Mouse (Mus musculus) neural tube, embryonic 15.5 days (tissue): Measurements from ENCODE around the gene Tmem143. TPM values are rescaled to one million over a fixed set of nuclear protein-coding genes. Genes with fewer than 3 reads are reported as not detected.
"Not testable (repeated sequence)": the region's sequence is repeated elsewhere in the genome, so short reads cannot be mapped to it uniquely, and the experiment has no call there.

ENCODE experiments used
- ATAC-seq: fragments of 200-750 bp; cut with Nextera tagmentation; 2 replicates; pipeline ENCODE4 v1.8.0; 2017; ENCODE audit warnings: mild to moderate bottlenecking, moderate TSS enrichment, moderate library complexity; ENCODE audit not compliant: low FRiP score
- H3K27ac ChIP-seq: fragments of 300-500 bp; sonication (generic); replicated peaks from 2 replicates; pipeline ENCODE4 v1.5.1; 2015; ENCODE audit warnings: mild to moderate bottlenecking, inconsistent platforms
- H3K27me3 ChIP-seq: fragments of 300-500 bp; sonication (generic); replicated peaks from 2 replicates; pipeline ENCODE4 v1.6.1; 2015; ENCODE audit warnings: inconsistent platforms
- H3K36me3 ChIP-seq: fragments of 300-500 bp; sonication (generic); 2 replicates; pipeline ENCODE4 v1.6.1; 2015; ENCODE audit warnings: inconsistent platforms
- H3K4me1 ChIP-seq: fragments of 300-500 bp; sonication (generic); 2 replicates; pipeline ENCODE4 v1.6.1; 2015; ENCODE audit warnings: inconsistent platforms
- H3K4me2 ChIP-seq: fragments of 300-500 bp; sonication (generic); 2 replicates; pipeline ENCODE4 v1.6.1; 2015; ENCODE audit warnings: inconsistent platforms, mild to moderate bottlenecking, moderate library complexity
- H3K4me3 ChIP-seq: fragments of 300-500 bp; sonication (generic); replicated peaks from 2 replicates; pipeline ENCODE4 v1.5.1; 2015; ENCODE audit warnings: mild to moderate bottlenecking, inconsistent platforms
- H3K9ac ChIP-seq: fragments of 300-500 bp; sonication (generic); replicated peaks from 2 replicates; pipeline ENCODE4 v1.6.1; 2015; ENCODE audit warnings: mild to moderate bottlenecking, inconsistent platforms
- H3K9me3 ChIP-seq: fragments of 300-500 bp; sonication (generic); replicated peaks from 2 replicates; pipeline ENCODE4 v1.6.1; 2016; ENCODE audit warnings: inconsistent platforms
- WGBS: fragments of 180-500 bp; shearing (Covaris S2); methylation state at CpG from one replicate; pipeline ENCODE4 v1.1.7; 2015; ENCODE audit warnings: mixed read lengths; 5-methylcytosine and 5-hydroxymethylcytosine counted together
- polyA plus RNA-seq: library from polyadenylated mRNA; unstranded; fragments of >200 nt; fragmentation: Nextera tagmentation; extraction: Ambion mirVana; gene quantifications from 2 replicates; pipeline ENCODE4 v1.2.1, GENCODE M21; 2015

Gene Tmem143
- polyA plus RNA-seq, 1 experiment from 2014 or later = 7.5 TPM

DNA sequence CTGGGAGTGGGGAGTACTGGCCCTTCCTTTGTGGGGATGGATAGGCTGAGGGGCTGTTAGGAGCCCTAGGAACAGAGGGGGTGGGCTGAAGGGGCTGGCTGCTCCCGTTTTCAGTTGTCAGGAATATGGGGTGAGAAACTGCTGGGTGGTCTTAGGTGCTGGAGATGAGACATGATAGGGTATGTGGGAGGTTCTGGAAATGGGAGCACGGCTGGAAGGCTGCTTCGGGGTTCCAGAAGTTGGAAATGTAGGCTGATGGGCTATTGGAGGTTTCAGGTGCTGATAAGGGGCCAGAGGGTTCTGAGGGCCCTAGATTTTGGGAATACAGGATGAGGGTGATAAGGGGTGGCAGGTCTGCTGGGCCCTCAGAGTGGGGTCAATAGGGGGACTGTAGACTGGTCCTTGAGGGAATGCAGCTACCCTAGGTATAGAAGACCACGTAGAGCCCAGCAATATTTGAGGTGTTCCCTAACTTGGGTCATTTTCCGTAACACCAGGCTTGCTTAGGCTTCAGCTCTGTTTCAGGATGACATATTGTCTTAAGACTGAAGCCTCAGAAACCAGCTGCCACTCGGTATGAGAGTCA, 717 bp upstream of the Tmem143 start:
- no peak overlapping the region for H3K27ac ChIP-seq
- ATAC-seq = peak; percentile 27
- H3K9me3 ChIP-seq = no peaks in the 10 kb centered on the region
- H3K9ac ChIP-seq = no peak overlapping the region
- H3K36me3 ChIP-seq = no peaks in the 10 kb centered on the region
- peaks cover 15% of the 10 kb centered on the region for H3K4me1 ChIP-seq
- peak overlapping the region; percentile 56 for H3K4me3 ChIP-seq
- H3K27me3 ChIP-seq = no peaks in the 10 kb centered on the region
- WGBS = 73% methylated on average over 6 of the region's 6 CpGs
- peak overlapping the region; percentile 92 for H3K4me2 ChIP-seq

DNA sequence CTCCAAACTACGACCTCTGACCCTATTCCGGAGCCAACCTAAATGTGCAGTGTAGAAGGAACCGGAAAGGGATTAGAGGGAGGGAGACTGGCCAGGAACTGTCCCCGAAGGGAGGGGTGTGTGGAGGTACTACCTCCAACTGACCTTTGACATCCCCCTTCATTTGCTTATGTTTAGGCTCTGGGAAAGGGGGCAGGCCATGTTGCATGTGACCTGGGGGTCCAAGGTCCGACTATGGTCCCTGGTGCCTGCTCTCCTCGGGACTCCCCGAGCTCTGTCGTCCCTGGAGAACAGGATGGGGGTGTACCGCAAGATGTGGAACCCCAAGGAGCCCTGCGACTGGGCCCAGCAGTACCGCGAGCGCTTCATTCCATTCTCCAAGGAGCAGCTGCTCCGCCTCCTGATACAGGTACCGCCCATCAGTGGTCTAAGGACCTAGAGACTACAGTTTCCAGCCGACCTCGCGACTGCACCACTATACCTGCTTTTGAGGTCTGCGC, 567 bp downstream of the Tmem143 start:
- Histone ChIP-seq H3K4me1 (peaks cover 15% of the 10 kb centered on the region), H3K9ac (peak overlapping the region; percentile 64), H3K36me3 (no peaks in the 10 kb centered on the region), H3K4me3 (peak overlapping the region; percentile 56), H3K4me2 (peak overlapping the region; percentile 92), H3K9me3 (no peaks in the 10 kb centered on the region), H3K27me3 (no peaks in the 10 kb centered on the region), H3K27ac (peak overlapping the region; percentile 84)
- peak; percentile 65 for ATAC-seq
- 2% methylated on average over 19 of the region's 19 CpGs for WGBS

DNA sequence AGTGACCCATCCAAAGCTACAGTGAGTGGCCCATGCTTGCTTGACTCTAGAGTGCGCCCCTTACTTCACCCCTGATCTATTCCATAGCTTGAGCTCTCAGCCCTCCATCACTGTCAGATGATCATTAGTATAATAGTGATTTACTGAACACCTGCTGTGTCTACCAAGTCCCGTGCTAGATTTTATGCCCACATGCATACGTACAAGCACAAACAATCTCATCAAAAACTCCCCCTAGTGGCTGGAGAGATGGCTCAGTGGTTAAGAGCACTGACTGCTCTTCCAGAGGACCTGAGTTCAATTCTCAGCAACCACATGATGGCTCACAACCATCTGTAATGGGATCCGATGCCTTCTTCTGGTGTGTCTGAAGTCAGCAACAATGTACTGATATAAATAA, 1.4 kb downstream of the Tmem143 start:
- Histone ChIP-seq H3K4me2 (peak overlapping the region; percentile 92), H3K4me3 (peak overlapping the region; percentile 56; the same call in 1 of the 2 replicates), H3K4me1 (peaks cover 15% of the 10 kb centered on the region)
- not testable (repeated sequence) for H3K9ac ChIP-seq, ATAC-seq, H3K36me3 ChIP-seq, H3K27ac ChIP-seq, H3K9me3 ChIP-seq, H3K27me3 ChIP-seq
- 47% methylated on average over 4 of the region's 4 CpGs for WGBS

DNA sequence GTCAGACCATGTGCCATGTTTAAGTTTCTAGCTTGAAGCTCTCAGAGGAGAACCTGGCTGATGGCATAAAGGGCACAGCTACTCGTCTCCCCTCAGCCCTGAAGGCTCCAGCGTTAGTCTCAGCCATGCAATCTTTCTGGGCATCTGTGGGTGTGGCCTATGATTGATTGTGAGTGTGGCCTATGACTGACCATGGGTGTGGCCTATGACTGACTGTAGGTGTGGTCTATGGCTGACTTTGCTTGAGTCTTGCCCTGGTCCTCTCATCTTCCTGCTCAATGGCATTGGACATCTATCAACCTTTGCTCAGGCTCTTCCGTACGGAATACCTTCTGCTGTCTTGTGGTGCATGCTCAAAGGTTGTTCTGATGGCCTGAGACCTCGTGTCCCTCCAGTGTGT, 4.8 kb downstream of the Tmem143 start:
- no peak for ATAC-seq
- 57% methylated on average over 5 of the region's 5 CpGs for WGBS

DNA sequence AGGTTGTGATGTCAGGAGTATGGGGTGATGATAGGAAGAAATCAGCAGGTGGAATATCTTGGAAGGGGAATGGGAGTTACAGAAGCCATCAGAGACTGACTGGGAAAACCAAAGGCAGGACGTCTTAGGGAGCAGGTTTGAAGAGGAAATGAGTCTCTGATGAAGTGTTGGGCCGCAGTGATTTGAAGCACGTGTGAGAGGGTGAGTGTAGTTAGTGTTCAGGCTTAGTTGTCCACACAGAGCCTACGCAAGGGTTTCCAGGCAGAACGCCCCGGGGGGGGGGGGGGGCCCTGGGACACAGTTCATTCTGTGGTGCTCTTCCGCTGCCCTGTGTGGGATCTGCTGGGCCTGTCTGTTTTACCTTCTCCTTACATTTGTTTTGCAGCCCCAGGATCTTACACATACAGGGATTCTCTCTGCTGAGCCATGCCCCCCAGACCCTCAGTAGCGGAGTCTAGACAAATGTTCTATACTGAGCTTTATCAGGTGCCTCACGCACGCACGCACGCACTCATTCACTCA, 5.8 kb downstream of the Tmem143 start:
- Histone ChIP-seq H3K9me3 (no peaks in the 10 kb centered on the region), H3K27ac (no peak overlapping the region), H3K4me3 (no peak overlapping the region), H3K4me2 (no peak overlapping the region), H3K36me3 (0 out of 2 replicates have a peak, but pooled peaks cover 4% of the 10 kb centered on the region), H3K27me3 (no peaks in the 10 kb centered on the region), H3K9ac (no peak overlapping the region), H3K4me1 (peaks cover 8% of the 10 kb centered on the region)
- 82% methylated on average over 12 of the region's 12 CpGs for WGBS
- ATAC-seq = no peak

More for the DNA sequence above, 4.8 kb downstream of the Tmem143 start:
- no peak overlapping the region for H3K4me3 ChIP-seq
- peaks cover 11% of the 10 kb centered on the region for H3K4me1 ChIP-seq
- no peaks in the 10 kb centered on the region for H3K27me3 ChIP-seq
- no peak overlapping the region for H3K4me2 ChIP-seq
- H3K27ac ChIP-seq = no peak overlapping the region
- no peak overlapping the region for H3K9ac ChIP-seq
- H3K9me3 ChIP-seq = no peaks in the 10 kb centered on the region
- H3K36me3 ChIP-seq = no peaks in the 10 kb centered on the region

DNA sequence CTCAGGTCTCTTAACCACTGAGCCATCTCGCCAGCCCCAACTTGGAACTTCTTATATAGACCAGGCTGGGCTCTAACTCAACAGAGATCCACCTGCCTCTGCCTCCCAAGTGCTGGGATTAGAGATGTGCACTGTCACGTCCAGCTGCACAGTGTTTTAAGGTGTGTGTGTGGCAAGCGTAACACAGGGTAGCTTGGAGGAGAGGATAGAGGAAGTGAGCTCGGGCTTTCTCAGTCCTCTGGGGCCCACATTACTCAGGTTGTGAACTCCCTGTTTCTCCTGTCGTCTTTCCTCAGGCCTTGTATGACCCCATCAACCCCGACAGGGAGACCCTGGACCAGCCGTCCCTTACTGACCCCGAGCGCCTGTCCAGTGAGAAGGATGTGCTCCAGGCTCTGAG, 9.9 kb downstream of the Tmem143 start:
- Histone ChIP-seq H3K27ac (no peak overlapping the region), H3K27me3 (no peaks in the 10 kb centered on the region), H3K9ac (no peak overlapping the region), H3K36me3 (peaks cover 24% of the 10 kb centered on the region), H3K9me3 (no peaks in the 10 kb centered on the region), H3K4me2 (no peak overlapping the region), H3K4me1 (no peaks in the 10 kb centered on the region), H3K4me3 (no peak overlapping the region)
- ATAC-seq = no peak
- 92% methylated on average over 9 of the region's 9 CpGs for whole genome bisulfite sequencing

DNA sequence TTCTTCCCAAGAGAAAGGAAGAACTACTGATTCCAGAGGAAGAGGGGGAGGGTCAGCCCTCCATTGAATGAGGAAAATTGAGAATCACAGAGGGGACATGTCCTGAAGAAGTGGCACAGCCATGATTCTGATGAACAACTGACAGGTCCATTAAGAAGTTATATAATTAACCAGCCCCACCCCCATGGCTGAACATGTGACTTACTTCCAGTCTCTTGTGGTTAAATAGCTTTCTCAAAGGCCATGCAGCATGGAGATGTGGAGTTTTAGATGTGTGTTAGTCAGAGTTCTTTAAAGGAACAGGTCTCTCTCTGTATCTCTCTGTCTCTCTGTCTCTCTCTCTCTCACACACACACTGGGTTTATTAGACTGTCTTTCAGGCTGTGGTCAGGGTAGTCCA, 11.6 kb downstream of the Tmem143 start:
- Histone ChIP-seq H3K4me1 (no peaks in the 10 kb centered on the region), H3K9me3 (no peaks in the 10 kb centered on the region), H3K4me3 (no peak overlapping the region), H3K36me3 (peaks cover 24% of the 10 kb centered on the region), H3K9ac (no peak overlapping the region), H3K4me2 (no peak overlapping the region), H3K27me3 (no peaks in the 10 kb centered on the region), H3K27ac (no peak overlapping the region)
- ATAC-seq = no peak

DNA sequence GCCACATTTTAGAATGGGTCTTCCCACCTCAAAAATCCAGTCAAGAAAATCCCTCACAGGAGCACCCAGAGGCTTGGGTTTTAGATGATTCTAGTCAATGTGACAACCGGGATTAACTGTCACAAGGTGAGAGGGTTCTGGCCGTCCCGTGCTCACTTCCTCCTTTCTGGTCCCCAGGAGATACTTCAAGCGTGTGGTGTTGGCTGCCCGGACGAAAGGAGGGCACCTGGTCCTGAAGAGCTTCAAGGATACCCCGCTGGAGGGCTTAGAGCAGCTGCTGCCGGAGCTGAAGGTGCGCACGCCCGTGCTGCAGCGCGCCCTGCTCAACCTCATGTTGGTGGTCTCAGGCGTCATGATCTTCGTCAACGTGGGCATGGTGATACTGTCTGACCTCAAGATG, 12.4 kb downstream of the Tmem143 start:
- Histone ChIP-seq H3K27me3 (no peaks in the 10 kb centered on the region), H3K4me2 (no peak overlapping the region), H3K27ac (no peak overlapping the region), H3K4me1 (no peaks in the 10 kb centered on the region), H3K9me3 (no peaks in the 10 kb centered on the region), H3K4me3 (no peak overlapping the region), H3K9ac (no peak overlapping the region), H3K36me3 (peaks cover 24% of the 10 kb centered on the region)
- no peak for ATAC-seq
- WGBS = 96% methylated on average over 16 of the region's 16 CpGs

DNA sequence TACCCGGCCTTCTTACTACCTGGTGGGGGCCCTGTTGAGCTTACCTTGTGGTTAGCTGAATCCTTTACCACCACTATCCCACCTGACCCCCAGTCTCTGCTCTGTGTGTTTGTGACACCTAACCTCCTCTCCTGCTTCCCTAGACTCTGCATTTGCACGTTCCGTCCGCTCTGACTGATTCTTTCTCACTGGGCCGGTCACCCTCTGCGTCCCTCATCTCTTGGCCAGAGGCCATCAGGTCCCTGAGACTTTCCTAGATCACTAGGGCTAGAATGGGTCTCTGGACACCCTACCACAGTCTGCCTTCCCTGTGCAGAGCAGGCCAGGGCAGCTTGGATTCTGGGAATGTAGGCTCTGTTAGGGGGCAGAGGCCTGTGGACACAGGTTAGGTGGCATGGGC, 17.3 kb downstream of the Tmem143 start:
- Histone ChIP-seq H3K27ac (no peak overlapping the region), H3K4me1 (peaks cover 22% of the 10 kb centered on the region), H3K9me3 (no peaks in the 10 kb centered on the region), H3K36me3 (peaks cover 20% of the 10 kb centered on the region), H3K9ac (no peak overlapping the region), H3K27me3 (no peaks in the 10 kb centered on the region), H3K4me2 (no peak overlapping the region), H3K4me3 (no peak overlapping the region)
- ATAC-seq = no peak
- WGBS = 91% methylated on average over 6 of the region's 6 CpGs

DNA sequence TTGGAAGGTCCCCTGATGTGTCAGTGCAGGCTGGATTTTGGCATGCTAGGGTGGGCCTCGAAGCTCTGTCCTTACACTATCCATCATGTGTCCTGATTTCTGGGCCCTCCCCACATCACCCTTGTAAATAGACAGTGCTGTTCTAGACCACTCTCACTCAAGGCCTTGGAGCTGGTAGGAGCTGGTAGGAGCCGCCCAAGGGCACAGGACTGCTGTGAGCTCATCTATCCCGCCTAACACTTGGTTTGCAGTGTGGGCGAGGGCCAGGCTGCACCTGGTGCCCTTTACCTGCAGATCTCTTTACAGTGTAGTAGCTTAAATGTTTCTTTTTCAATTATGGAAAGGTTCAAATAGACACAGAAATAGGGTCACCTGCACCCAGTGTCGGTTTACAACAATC, 18.3 kb downstream of the Tmem143 start:
- no peak for ATAC-seq
- peaks cover 11% of the 10 kb centered on the region for H3K36me3 ChIP-seq
- H3K27me3 ChIP-seq = no peaks in the 10 kb centered on the region
- no peak overlapping the region for H3K27ac ChIP-seq
- H3K9me3 ChIP-seq = no peaks in the 10 kb centered on the region
- H3K4me1 ChIP-seq = peaks cover 22% of the 10 kb centered on the region
- no peak overlapping the region for H3K9ac ChIP-seq
- no peak overlapping the region for H3K4me3 ChIP-seq
- 91% methylated on average over 5 of the region's 5 CpGs for WGBS
- H3K4me2 ChIP-seq = no peak overlapping the region

DNA sequence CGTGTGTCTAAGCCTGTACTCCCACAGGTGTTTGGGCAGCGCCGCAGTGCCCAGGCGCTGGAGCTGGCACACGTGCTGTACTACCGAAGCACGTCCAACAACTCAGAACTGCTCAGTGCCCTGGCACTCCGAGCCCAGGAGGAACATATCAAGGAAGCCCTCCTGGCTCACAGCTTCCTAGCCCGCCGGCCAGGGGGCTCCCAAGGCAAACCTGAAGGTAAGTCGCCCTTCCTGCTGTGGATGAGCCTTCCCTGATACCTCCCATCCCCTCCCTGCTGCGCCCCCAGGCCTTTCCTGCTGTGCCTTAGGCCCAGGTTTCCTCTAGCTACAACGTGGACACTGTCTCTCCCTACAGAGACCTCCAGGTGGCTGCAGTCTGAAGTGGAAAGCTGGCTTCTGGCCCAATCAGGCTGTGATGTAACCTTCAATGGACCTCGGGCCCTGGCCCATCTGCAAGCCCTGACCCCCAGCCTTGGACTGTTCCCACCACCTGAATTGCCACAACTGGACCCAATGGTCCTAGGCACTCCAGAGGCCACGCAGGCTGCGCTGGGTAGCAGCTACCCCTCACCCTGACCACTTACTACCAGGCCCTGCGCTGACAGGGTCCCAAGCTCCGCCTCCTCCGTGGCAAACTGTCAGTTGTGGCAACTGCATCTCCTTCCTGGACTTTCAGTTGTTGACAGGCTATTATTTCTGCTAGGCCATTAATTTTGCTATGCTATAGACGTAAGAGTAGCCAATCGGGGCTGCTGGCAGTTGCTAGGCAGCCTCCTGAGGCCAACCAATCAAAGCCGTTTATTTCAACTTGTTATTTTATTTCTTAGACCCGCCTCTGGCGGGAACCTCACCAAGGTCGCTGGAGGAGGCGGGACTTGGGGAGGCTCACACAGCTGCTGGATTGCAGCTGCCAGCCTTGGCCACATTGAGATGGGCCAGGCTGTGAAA, 19.6 kb downstream of the Tmem143 start:
- WGBS = 31% methylated on average over 26 of the region's 26 CpGs
- Histone ChIP-seq H3K27ac (peak overlapping the region; percentile 77), H3K36me3 (no peaks in the 10 kb centered on the region; the same call in 1 of the 2 replicates), H3K4me2 (peak overlapping the region; percentile 49), H3K9ac (peak overlapping the region; percentile 33), H3K9me3 (no peaks in the 10 kb centered on the region), H3K4me1 (peaks cover 22% of the 10 kb centered on the region), H3K4me3 (peak overlapping the region; percentile 19), H3K27me3 (no peaks in the 10 kb centered on the region)
- ATAC-seq = peak; percentile 85
